Mouse (Mus musculus) heart, postnatal 36 days (tissue): ENCODE data around the gene Lsg1. TPM values are rescaled to one million over a fixed set of nuclear protein-coding genes. Genes with fewer than 3 reads are reported as not detected.
A peak's percentile ranks its signal among the peaks of the same experiment; 100 is the strongest.

Source experiments
- DNase-seq, 2 experiments: peaks; one replicate each; pipeline ENCODE4 v3.0.0; 2021 to 2022
- intact Hi-C: fragments of 180-260 bp; cut with DNase I; formaldehyde crosslinking; loops from one replicate; pipeline ENCODE4 v1.15.1; 2025
- total RNA-seq, 2 experiments: library from RNA; stranded (reverse); gene quantifications; 2 replicates each; pipeline ENCODE4 v1.2.3; 2021

The Lsg1 gene
- 10 to 100 TPM; 19.6 to 20.4 TPM for total RNA-seq

- peak; percentile 83 to 88 for DNase-seq
- intact Hi-C loops: no loop called here
Measured at GRCm38 (mm10) chr16:30587494-30588327, at the start of gene Lsg1. Gene Lsg1 (minus strand): TSS chr16:30587592.

GRCm38 (mm10) chr16:30633906-30634746, 46.7 kb upstream of the Lsg1 start:
- DNase-seq: no peak
- intact Hi-C loops: no loop called here

- intact Hi-C loops: no loop called here
- DNase-seq: no peak
Measured at GRCm38 (mm10) chr16:30629509-30629908, 42.1 kb upstream of the Lsg1 start.

- no peak for DNase-seq
- intact Hi-C loops: no loop called here
Measured at GRCm38 (mm10) chr16:30628401-30628800, 41.0 kb upstream of the Lsg1 start.

- DNase-seq: no peak
- intact Hi-C loops: loop anchor here (2.0 kb wide), 1 partner anchor 23 kb away; no protein-coding TSS in a partner anchor
Measured at GRCm38 (mm10) chr16:30627586-30628337, 40.4 kb upstream of the Lsg1 start.

GRCm38 (mm10) chr16:30624640-30625039, 37.2 kb upstream of the Lsg1 start:
- no peak for DNase-seq
- intact Hi-C loops: no loop called here

GRCm38 (mm10) chr16:30623645-30624044, 36.3 kb upstream of the Lsg1 start:
- intact Hi-C loops: no loop called here
- no peak for DNase-seq

GRCm38 (mm10) chr16:30616281-30616680, 28.9 kb upstream of the Lsg1 start:
- no peak for DNase-seq
- intact Hi-C loops: no loop called here

- intact Hi-C loops: no loop called here
- no peak for DNase-seq
Measured at GRCm38 (mm10) chr16:30614705-30615317, 27.4 kb upstream of the Lsg1 start.

- intact Hi-C loops: no loop called here
- no peak for DNase-seq
Measured at GRCm38 (mm10) chr16:30614122-30614521, 26.7 kb upstream of the Lsg1 start.

GRCm38 (mm10) chr16:30613122-30613521, 25.7 kb upstream of the Lsg1 start:
- DNase-seq: no peak
- intact Hi-C loops: no loop called here

GRCm38 (mm10) chr16:30611331-30611730, 23.9 kb upstream of the Lsg1 start:
- intact Hi-C loops: no loop called here
- DNase-seq: no peak

- no peak for DNase-seq
- intact Hi-C loops: no loop called here
Measured at GRCm38 (mm10) chr16:30607868-30608267, 20.5 kb upstream of the Lsg1 start.

- intact Hi-C loops: loop anchor here (2.0 kb wide), 1 partner anchor 21 kb away; no protein-coding TSS in a partner anchor
- DNase-seq: no peak
Measured at GRCm38 (mm10) chr16:30605528-30605927, 18.1 kb upstream of the Lsg1 start.

GRCm38 (mm10) chr16:30604807-30605137, 17.4 kb upstream of the Lsg1 start:
- intact Hi-C loops: loop anchor here (1.0 to 2.0 kb wide), 2 partner anchors 22 to 266 kb away; no protein-coding TSS in a partner anchor
- no peak for DNase-seq

GRCm38 (mm10) chr16:30604061-30604806, 16.8 kb upstream of the Lsg1 start:
- intact Hi-C loops: loop anchor here (1.0 to 2.0 kb wide), 2 partner anchors 23 to 266 kb away; no protein-coding TSS in a partner anchor
- DNase-seq: peak in 1 of 2 experiments; percentile 31

- peak in 1 of 2 experiments; percentile 31 for DNase-seq
- intact Hi-C loops: loop anchor here (2.0 kb wide), 1 partner anchor 51 kb away; no protein-coding TSS in a partner anchor
Measured at GRCm38 (mm10) chr16:30603531-30603842, 16.1 kb upstream of the Lsg1 start.

- no peak for DNase-seq
- intact Hi-C loops: loop anchor here (2.0 kb wide), 1 partner anchor 52 kb away; no protein-coding TSS in a partner anchor
Measured at GRCm38 (mm10) chr16:30602684-30603530, 15.5 kb upstream of the Lsg1 start.
